Mouse (Mus musculus) limb, embryonic 12.5 days (tissue): ENCODE results near the gene Hist1h2ag. TPM values are rescaled to one million over a fixed set of nuclear protein-coding genes. Genes with fewer than 3 reads are reported as not detected.
A peak's percentile ranks its signal among the peaks of the same experiment; 100 is the strongest.
"Not testable (repeated sequence)": the region's sequence is repeated elsewhere in the genome, so short reads cannot be mapped to it uniquely, and the experiment has no call there.

ENCODE experiments used
- ATAC-seq: fragments of 200-750 bp; cut with Nextera tagmentation; 2 replicates; pipeline ENCODE4 v1.8.0; 2017; ENCODE audit warnings: low read depth, moderate TSS enrichment; ENCODE audit not compliant: insufficient number of reproducible peaks, insufficient read depth, low FRiP score, low TSS enrichment
- H3K27ac ChIP-seq: fragments of 300-500 bp; sonication (generic); 2 replicates; pipeline ENCODE4 v1.5.1; 2016; ENCODE audit warnings: mild to moderate bottlenecking, moderate library complexity
- H3K27me3 ChIP-seq: fragments of 300-500 bp; sonication (generic); 2 replicates; pipeline ENCODE4 v1.6.1; 2016; ENCODE audit warnings: mild to moderate bottlenecking, moderate library complexity
- H3K36me3 ChIP-seq: fragments of 300-500 bp; sonication (generic); 2 replicates; pipeline ENCODE4 v1.6.1; 2016; ENCODE audit warnings: mild to moderate bottlenecking, moderate library complexity
- H3K4me1 ChIP-seq: fragments of 300-500 bp; sonication (generic); replicated peaks from 2 replicates; pipeline ENCODE4 v1.6.1; 2016
- H3K4me2 ChIP-seq: fragments of 300-500 bp; sonication (generic); 2 replicates; pipeline ENCODE4 v1.6.1; 2016; ENCODE audit warnings: mild to moderate bottlenecking, moderate library complexity
- H3K4me3 ChIP-seq: fragments of 300-500 bp; sonication (generic); replicated peaks from 2 replicates; pipeline ENCODE4 v1.5.1; 2016; ENCODE audit warnings: mild to moderate bottlenecking
- H3K9ac ChIP-seq: fragments of 300-500 bp; sonication (generic); replicated peaks from 2 replicates; pipeline ENCODE4 v1.6.1; 2016; ENCODE audit warnings: mild to moderate bottlenecking, moderate library complexity
- H3K9me3 ChIP-seq: fragments of 300-500 bp; sonication (generic); 2 replicates; pipeline ENCODE4 v1.6.1; 2016; ENCODE audit warnings: mild to moderate bottlenecking, moderate library complexity
- WGBS: fragments of 180-500 bp; shearing (Covaris S2); methylation state at CpG from one replicate; pipeline ENCODE4 v1.1.7; 2016; 5-methylcytosine and 5-hydroxymethylcytosine counted together
- polyA plus RNA-seq: library from polyadenylated mRNA; unstranded; fragments of >200 nt; fragmentation: Nextera tagmentation; extraction: Ambion mirVana; gene quantifications from 2 replicates; pipeline ENCODE4 v1.2.1, GENCODE M21; 2016

The Hist1h2ag gene
- polyA plus RNA-seq, 1 experiment from 2014 or later = 120 TPM

DNA sequence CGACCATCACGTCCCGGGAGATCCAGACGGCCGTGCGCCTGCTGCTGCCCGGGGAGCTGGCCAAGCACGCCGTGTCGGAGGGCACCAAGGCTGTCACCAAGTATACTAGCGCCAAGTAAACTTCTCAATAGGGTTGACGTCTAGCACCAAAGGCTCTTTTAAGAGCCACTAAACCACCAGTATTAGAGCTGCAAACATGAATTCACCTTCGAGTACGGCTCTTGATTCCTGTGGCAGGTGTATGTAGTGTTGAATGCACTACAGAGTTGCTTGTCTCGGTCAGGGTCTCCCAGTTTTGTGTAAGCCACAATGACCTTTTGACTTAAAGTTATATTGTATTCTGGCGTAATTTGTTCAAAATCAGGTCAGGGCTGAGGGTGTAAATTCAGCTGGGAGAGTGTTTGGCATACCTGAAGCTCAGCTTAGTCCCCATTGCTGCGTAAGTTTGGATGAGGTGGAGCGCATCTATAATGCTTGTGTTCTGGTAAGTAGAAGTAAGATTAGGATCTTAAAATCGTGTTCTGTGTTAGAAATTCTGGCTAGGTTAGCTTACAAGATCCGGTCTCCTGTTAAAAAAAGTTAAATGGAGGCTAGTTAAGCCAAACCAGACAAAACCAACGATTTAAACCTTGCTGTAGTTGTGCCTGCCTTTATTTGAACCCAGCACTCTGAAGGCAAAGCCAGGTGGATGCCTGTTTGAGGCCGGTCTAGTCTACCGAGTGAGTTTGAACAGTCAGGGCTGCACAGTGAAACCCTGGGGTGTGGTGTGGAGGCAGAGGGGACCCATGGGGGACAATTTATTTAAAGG is 6.4 kb downstream of the Hist1h2ag start:
- no peak for ATAC-seq
- no peaks in the 10 kb centered on the region for H3K36me3 ChIP-seq

DNA sequence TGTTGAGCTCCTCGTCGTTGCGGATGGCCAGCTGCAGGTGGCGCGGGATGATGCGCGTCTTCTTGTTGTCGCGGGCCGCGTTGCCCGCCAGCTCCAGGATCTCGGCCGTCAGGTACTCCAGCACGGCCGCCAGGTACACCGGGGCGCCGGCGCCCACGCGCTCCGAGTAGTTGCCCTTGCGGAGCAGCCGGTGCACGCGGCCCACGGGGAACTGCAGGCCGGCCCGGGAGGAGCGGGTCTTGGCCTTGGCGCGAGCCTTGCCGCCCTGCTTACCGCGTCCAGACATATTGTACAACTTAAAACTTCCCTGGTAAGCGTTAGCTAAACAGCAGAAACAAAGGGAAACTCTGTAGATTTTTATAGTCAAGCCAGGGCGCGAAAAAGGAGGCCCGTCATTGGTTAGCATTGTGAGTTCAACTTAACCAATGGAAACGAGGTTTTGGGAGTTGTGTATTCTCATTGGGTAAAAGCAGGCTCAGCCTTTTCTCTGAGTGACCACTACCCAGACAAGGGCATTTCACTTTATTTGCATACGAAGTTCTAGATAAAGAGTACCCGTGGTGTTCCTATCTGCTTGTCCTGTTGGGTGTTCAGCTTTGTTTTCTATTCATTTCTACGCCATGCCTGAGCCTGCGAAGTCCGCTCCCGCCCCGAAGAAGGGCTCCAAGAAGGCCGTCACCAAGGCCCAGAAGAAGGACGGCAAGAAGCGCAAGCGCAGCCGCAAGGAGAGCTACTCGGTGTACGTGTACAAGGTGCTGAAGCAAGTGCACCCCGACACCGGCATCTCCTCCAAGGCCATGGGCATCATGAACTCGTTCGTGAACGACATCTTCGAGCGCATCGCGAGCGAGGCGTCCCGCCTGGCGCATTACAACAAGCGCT is 7.2 kb downstream of the Hist1h2ag start, which contains the start of the genes Hist1h2ah and Hist1h2bk:
Gene Hist1h2ah (minus strand): TSS at position 302 of the 882 bp plus-strand sequence.
Gene Hist1h2bk (plus strand): TSS at position 604 of the 882 bp plus-strand sequence.
- peaks cover 28% of the 10 kb centered on the region for H3K4me1 ChIP-seq

More for the DNA sequence above, 6.4 kb downstream of the Hist1h2ag start:
- 3% methylated on average over 22 of the region's 23 CpGs for WGBS
- Histone ChIP-seq H3K9me3 (no peaks in the 10 kb centered on the region), H3K4me2 (peak overlapping the region; percentile 69), H3K27me3 (no peaks in the 10 kb centered on the region), H3K4me3 (peak overlapping the region; percentile 41), H3K27ac (peak overlapping the region; percentile 93), H3K4me1 (peaks cover 31% of the 10 kb centered on the region), H3K9ac (peak overlapping the region; percentile 65)

DNA sequence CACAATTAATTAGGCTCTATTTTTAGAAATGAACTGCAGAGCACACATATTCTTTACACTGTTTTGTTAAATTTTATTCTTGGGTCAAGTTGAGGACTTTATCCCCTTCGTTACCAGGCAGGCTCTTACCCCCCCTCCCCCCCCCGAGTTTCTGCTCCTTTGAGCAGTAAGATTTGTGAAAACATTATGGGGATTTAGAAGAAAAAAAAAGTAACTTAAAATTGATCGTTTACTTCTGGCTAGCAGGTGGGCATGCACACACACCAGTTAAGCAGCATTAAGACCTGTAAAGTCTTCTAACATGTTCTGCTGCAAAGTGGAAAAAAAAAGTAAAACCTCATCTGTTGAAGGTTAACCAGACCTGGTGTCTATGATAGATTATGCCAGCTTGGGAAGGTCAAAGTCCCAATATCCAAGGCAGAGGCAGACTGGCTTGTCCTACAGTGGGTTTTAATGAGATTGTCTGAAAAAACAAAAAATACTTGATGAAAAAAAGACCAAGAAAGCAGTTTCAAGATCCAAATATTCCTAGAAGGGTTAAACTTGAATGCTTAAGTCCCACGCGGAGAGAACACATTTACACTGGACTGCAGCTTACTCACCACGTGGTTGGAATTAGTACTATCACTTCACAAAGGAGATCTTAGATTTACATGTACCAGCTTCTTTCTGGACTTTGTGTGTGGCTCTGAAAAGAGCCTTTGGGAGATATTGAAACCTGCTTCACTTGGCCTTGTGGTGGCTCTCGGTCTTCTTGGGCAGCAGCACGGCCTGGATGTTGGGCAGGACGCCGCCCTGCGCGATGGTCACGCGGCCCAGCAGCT is 8.1 kb downstream of the Hist1h2ag start:
- Histone ChIP-seq H3K4me1 (peaks cover 20% of the 10 kb centered on the region), H3K4me2 (peak overlapping the region; percentile 69)
- under 1% methylated on average over 14 of the region's 14 CpGs for WGBS

More for the DNA sequence above, 7.2 kb downstream of the Hist1h2ag start, which contains the start of the genes Hist1h2ah and Hist1h2bk:
- H3K27ac ChIP-seq = peak within 1 kb of the TSS; percentile 94
- peak within 1 kb of the TSS; percentile 69 for H3K4me2 ChIP-seq
- peak; percentile 98 for ATAC-seq
- not testable (repeated sequence) for H3K36me3 ChIP-seq, H3K9me3 ChIP-seq, H3K27me3 ChIP-seq
- peak within 1 kb of the TSS; percentile 75 for H3K9ac ChIP-seq
- H3K4me3 ChIP-seq = peak within 1 kb of the TSS; percentile 45
- WGBS = under 1% methylated on average over 32 of the region's 69 CpGs

DNA sequence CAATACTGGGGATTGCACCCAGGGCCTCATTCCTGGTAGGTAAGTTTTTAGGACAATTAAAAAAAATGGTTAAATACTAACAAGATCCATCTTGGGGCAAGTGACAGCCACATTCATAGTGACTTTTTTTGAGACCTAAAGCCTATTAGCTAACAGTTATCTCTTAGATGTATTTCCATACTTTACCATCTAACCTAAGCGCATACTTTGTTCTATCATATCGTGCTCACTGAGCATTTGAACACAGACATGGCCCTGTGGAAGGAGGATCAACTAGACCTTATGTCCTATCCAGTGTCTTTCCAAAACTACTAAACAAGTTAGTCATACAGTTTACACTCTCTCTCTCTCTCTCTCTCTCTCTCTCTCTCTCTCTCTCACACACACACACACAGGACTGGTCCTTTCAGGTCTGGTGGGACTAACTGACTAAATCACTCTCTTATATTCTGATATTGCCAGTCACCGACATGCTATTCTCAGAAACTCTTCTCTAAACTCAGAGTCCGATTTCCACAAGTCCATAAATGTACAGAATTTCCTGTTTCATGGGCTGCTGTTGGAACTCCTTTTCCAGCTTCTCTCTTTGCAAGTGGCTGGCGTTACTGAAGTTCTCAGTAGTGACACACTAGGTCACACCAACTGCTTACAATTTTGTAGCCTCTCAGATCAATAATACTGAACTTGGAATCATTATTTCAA is 8.9 kb downstream of the Hist1h2ag start:
- ATAC-seq = no peak
- Histone ChIP-seq H3K27ac (peak overlapping the region; percentile 94; the same call in 1 of the 2 replicates), H3K27me3 (no peaks in the 10 kb centered on the region), H3K36me3 (no peaks in the 10 kb centered on the region), H3K9ac (peak overlapping the region; percentile 75), H3K4me1 (peaks cover 20% of the 10 kb centered on the region), H3K4me3 (peak overlapping the region; percentile 45), H3K9me3 (no peaks in the 10 kb centered on the region), H3K4me2 (peak overlapping the region; percentile 69)
- WGBS = 54% methylated on average over 5 of the region's 5 CpGs

More for the DNA sequence above, 8.1 kb downstream of the Hist1h2ag start:
- no peaks in the 10 kb centered on the region for H3K27me3 ChIP-seq
- no peaks in the 10 kb centered on the region for H3K9me3 ChIP-seq
- H3K27ac ChIP-seq = peak overlapping the region; percentile 94
- H3K9ac ChIP-seq = peak overlapping the region; percentile 75
- ATAC-seq = peak; percentile 1; the same call in 1 of the 2 replicates
- H3K4me3 ChIP-seq = peak overlapping the region; percentile 45
- no peaks in the 10 kb centered on the region for H3K36me3 ChIP-seq

DNA sequence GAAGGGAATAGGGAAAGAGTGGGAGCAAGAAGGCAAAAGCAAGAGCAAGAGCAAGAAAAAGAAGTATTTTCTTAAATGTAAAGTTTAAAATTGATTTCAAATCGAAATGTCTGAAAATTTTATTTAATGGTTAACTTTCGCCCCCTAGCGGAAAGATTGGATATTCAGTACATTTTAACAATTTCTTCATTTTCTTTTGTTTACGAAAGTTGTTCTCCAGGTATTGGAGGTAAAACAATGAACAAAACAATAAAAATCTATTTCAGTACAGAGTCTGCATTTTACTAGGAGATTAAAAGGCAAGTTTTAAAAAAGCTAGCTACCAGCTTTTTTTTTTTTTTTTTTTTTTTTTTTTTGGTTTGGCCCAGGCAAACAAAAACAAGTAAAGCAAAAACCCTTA is 12.3 kb downstream of the Hist1h2ag start:
- WGBS = 13% methylated on average over 4 of the region's 4 CpGs
- Histone ChIP-seq H3K27ac (no peak overlapping the region), H3K27me3 (no peaks in the 10 kb centered on the region), H3K36me3 (no peaks in the 10 kb centered on the region), H3K9me3 (no peaks in the 10 kb centered on the region), H3K4me1 (peaks cover 13% of the 10 kb centered on the region), H3K4me3 (no peak overlapping the region), H3K4me2 (no peak overlapping the region; the same call in 1 of the 2 replicates), H3K9ac (no peak overlapping the region)
- no peak for ATAC-seq

DNA sequence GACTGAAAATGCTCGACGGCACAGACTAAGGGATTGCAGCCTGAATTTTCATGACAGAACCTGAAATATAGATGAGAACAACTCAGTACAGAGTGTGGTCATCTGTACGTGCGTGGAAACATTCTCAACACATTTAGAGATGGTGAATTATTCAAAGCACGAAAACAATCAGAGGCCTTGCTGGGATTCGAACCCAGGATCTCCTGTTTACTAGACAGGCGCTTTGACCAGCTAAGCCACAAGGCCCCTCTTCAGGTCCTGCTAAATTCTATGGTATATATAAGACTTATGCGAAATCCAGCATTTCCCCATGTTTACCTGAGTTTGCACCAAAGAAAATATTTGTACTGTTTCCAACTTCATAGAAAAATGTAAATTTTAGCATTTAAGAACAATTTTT is 12.8 kb downstream of the Hist1h2ag start:
- Histone ChIP-seq H3K36me3 (no peaks in the 10 kb centered on the region), H3K9ac (no peak overlapping the region), H3K4me1 (peaks cover 12% of the 10 kb centered on the region), H3K9me3 (no peaks in the 10 kb centered on the region), H3K27ac (no peak overlapping the region), H3K4me2 (0 out of 2 replicates have a peak overlapping the region, but pooled peaks have one; percentile 60), H3K4me3 (no peak overlapping the region), H3K27me3 (no peaks in the 10 kb centered on the region)
- WGBS = 37% methylated on average over 8 of the region's 8 CpGs
- no peak for ATAC-seq

DNA sequence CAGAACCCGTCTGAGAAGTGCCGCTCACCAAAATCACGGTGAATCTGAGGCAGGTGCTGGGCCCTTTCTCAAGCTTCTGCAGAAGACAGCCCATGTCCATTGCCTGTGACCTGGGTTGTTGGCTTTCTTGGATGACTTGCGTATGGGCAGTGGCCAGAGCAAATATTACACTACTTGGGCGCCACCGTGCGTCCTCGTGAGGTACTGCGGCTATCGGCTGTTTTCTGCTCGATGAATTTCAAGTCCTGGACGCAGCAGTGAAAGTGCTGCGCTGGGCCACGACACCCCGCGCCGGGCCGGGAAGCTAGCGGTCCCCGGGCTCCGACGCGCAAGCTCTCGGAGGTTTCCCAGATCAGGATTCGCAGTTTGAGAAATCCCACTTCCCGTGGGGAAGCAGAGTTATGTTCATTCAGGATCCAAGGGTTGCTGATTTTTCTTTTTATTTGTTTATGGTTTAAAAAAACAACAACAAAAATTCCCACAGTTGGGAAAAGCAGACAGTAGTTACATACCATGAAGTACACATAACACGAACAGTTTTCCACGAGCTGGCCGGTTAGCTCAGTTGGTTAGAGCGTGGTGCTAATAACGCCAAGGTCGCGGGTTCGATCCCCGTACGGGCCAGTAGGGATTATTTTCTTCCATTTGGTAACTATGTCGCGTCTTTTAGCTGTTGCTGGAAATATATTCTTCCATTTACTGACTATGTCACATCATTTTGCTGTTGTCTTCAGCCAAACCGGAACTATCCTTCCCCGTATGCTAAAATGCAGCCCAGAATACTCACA is 13.9 kb downstream of the Hist1h2ag start:
- Histone ChIP-seq H3K9me3 (no peaks in the 10 kb centered on the region), H3K4me3 (peak overlapping the region; percentile 47), H3K4me2 (peak overlapping the region; percentile 60), H3K36me3 (no peaks in the 10 kb centered on the region), H3K4me1 (peaks cover 2% of the 10 kb centered on the region; the same call in 1 of the 2 replicates), H3K27ac (peak overlapping the region; percentile 86), H3K27me3 (no peaks in the 10 kb centered on the region), H3K9ac (peak overlapping the region; percentile 63)
- WGBS = under 1% methylated on average over 40 of the region's 40 CpGs
- peak; percentile 71 for ATAC-seq

DNA sequence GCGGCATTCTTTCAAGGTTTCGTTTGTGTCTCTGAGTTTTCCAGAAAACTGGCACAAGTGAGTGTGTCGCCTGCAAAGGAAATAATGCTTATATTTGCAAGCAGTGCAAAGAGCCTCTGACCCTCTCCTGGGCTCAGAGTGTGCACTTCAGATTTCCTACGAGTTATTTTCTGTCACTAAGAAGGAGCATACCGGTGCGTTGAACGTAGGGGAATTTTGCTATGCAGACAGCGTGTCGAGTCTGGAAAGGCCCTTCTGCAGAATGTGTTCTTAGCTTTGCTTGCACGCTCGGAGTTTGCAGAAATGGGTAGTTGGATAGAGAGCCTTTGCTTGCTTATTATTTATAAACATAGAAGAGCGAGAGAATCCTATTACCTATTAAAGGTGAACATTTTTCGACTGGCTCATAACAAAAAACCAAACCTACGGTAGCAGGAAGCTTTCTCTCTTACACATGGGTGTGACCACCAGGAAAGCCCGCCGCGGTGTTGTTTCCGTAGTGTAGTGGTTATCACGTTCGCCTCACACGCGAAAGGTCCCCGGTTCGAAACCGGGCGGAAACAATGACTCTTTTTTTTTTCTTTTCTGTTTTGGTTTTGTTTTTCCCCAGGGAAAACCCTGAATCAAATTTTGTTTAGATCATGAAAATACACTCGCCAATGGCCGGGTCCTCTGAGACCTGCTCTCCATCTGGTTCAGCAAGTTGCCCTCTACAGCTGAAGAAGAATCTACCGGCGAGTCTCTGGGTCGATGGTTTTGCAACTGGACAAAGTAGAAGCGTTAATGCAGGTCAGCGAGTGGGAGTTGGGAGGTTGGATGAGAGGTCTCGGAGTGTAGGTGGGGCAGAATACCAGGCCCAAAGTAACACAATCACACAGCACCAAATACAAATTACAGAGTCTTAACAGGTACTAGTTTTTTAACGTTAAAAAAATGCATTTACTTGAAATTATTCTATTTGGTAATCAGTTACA is 16.4 kb downstream of the Hist1h2ag start:
- H3K27ac ChIP-seq = no peak overlapping the region
- peak overlapping the region; percentile 63 for H3K4me2 ChIP-seq
- peak overlapping the region; percentile 48 for H3K4me3 ChIP-seq
- no peak for ATAC-seq
- WGBS = 2% methylated on average over 35 of the region's 35 CpGs
- H3K4me1 ChIP-seq = no peaks in the 10 kb centered on the region
- no peaks in the 10 kb centered on the region for H3K9me3 ChIP-seq
- no peaks in the 10 kb centered on the region for H3K27me3 ChIP-seq
- H3K36me3 ChIP-seq = no peaks in the 10 kb centered on the region
- H3K9ac ChIP-seq = peak overlapping the region; percentile 47; the same call in 1 of the 2 replicates
